18 mouse cellular contexts compared by ENCODE assay signal in genomic region chr8:88511061-88511460, GRCm38 (mm10).
"Had no signal": no experiment of that assay in that cellular context is flagged by ENCODE, and none has a peak within 500 bp of the region (broad histone marks: within the 10 kb centered on the region; RNA-seq: fewer than 3 reads in every experiment).

No protein-coding gene starts in this region.

- H3K9me3 ChIP-seq: midbrain, embryonic 13.5 days had no signal

- H3K36me3 ChIP-seq: midbrain, embryonic 13.5 days; neural tube, embryonic 13.5 days; neural tube, embryonic 15.5 days had no signal

- DNase-seq: lung, adult 18-20 months; lung, embryonic 14.5 days; lung, postnatal 10 days; lung, postnatal 4 days; retina, postnatal 1 day; right cerebral cortex, adult 18-20 months; right cerebral cortex, postnatal 25 days; right cerebral cortex, postnatal 4 days; spleen, adult 18-20 months; thymus, adult 18-20 months; thymus, postnatal 14 days; thymus, postnatal 36 days had no signal

- H3K27ac ChIP-seq: neural tube, embryonic 13.5 days; neural tube, embryonic 15.5 days had no signal

- H3K4me3 ChIP-seq: midbrain, embryonic 13.5 days; myocyte; neural tube, embryonic 13.5 days; neural tube, embryonic 15.5 days had no signal

- H3K9ac ChIP-seq: lung, embryonic 14.5 days; midbrain, embryonic 13.5 days; neural tube, embryonic 13.5 days; neural tube, embryonic 15.5 days had no signal

- H3K4me2 ChIP-seq: lung, embryonic 14.5 days; midbrain, embryonic 11.5 days; midbrain, embryonic 13.5 days; neural tube, embryonic 13.5 days; neural tube, embryonic 15.5 days had no signal

- ATAC-seq: midbrain, embryonic 13.5 days; midbrain, embryonic 16.5 days had no signal
